ENCODE assay signal across 34 mouse cellular contexts in the genomic region with DNA sequence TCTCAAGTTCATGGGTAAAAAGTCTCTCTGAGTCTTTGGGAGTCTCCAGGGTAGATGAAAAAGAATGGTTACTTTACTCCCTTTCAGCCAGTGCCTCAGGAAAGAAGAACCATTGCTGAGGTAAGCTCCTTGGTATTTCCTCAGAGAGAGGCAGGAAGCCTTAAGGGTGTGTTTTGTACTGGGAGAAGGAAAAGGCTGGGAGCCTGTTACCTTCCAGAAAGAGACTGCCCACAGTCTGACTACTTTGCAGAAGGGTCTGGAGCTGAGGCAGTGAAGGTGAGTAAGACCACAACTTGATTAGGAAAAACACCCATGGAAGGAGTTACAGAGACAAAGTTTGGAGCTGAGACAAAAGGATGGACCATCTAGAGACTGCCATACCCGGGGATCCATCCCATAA. TPM values are rescaled to one million over a fixed set of nuclear protein-coding genes. Genes with fewer than 3 reads are reported as not detected.
DNase-seq lines count a peak whose midpoint lies in the region; ATAC-seq and TF ChIP-seq lines count a peak whose summit lies in the region.
"Had no signal": no experiment of that assay in that cellular context is flagged by ENCODE, and none has a peak within 500 bp of the region (broad histone marks: within the 10 kb centered on the region; RNA-seq: fewer than 3 reads in every experiment).

No protein-coding gene starts in this region.

- H3K27me3 ChIP-seq in heart, embryonic 10.5 days (ENCODE audit: insufficient read depth, poor library complexity, severe bottlenecking): no peaks in the 10 kb centered on the region
- no peaks in the 10 kb centered on the region for H3K27me3 ChIP-seq in kidney, adult 2 months (replicated peaks; ENCODE audit: control insufficient read depth, insufficient read depth, low read length)
- no peaks in the 10 kb centered on the region for H3K27me3 ChIP-seq in spleen, adult 2 months (ENCODE audit: control insufficient read depth, insufficient read depth, low read length)
- H3K27me3 ChIP-seq in midbrain, embryonic 10.5 days (ENCODE audit: low read depth, poor library complexity, severe bottlenecking): peaks cover 13% of the 10 kb centered on the region
- H3K27me3 ChIP-seq: liver, embryonic 12.5 days; midbrain, embryonic 15.5 days; neural tube, embryonic 15.5 days had no signal

- no peaks in the 10 kb centered on the region for H3K9me3 ChIP-seq in heart, embryonic 10.5 days
- no peaks in the 10 kb centered on the region for H3K9me3 ChIP-seq in midbrain, embryonic 10.5 days (replicated peaks)
- H3K9me3 ChIP-seq: G1E; hindbrain, embryonic 10.5 days; liver, embryonic 12.5 days; midbrain, embryonic 15.5 days; neural tube, embryonic 15.5 days had no signal

- DNase-seq in heart, adult 11 months: peak; percentile 96
- DNase-seq in heart, embryonic 10.5 days (ENCODE audit: low spot score): no peak
- DNase-seq in kidney, adult 2 months: peak; percentile 26
- DNase-seq in kidney, adult 11 months: no peak
- DNase-seq in spleen, adult 2 months (ENCODE audit: low read depth in 1 of 2, low spot score in 2 of 2): no peak
- DNase-seq in spleen, postnatal 36 days (ENCODE audit: low spot score in 2 of 2): no peak
- no peak for DNase-seq in midbrain, embryonic 10.5 days (ENCODE audit: low spot score)
- DNase-seq: adrenal gland, postnatal 10 days; cerebellum, adult 18-20 months; cerebellum, postnatal 10 days; gastrocnemius, postnatal 14 days; kidney, adult 8-10 months; kidney, postnatal 10 days; lung, adult 2 months; lung, postnatal 14 days; retina, postnatal 1 day; right cerebral cortex, postnatal 14 days; thymus, adult 18-20 months; thymus, postnatal 25 days had no signal

- no peak for TF ChIP-seq POLR2A in kidney, adult 2 months (IDR thresholded peaks at IDR 0.05; ENCODE audit: low read depth, low read length)
- TF ChIP-seq POLR2A in spleen, adult 2 months (IDR thresholded peaks at IDR 0.05; ENCODE audit: low read depth, low read length): no peak

- 50% methylated on average over 1 of the region's 1 CpGs for WGBS in heart, embryonic 10.5 days
- WGBS in kidney, adult 2 months: 76% methylated on average over 1 of the region's 1 CpGs
- 77% methylated on average over 1 of the region's 1 CpGs for WGBS in spleen, adult 2 months
- 75% methylated on average over 1 of the region's 1 CpGs for WGBS in midbrain, embryonic 10.5 days

- TF ChIP-seq CTCF in kidney, adult 2 months (conservative IDR thresholded peaks at IDR 0.05; ENCODE audit: insufficient read depth, insufficient read length, low read depth, low read length): no peak
- no peak for TF ChIP-seq CTCF in spleen, adult 2 months (IDR thresholded peaks at IDR 0.05; ENCODE audit: extremely low read depth, insufficient read depth, insufficient read length, insufficient replicate concordance)

- H3K27ac ChIP-seq in heart, embryonic 10.5 days: no peak overlapping the region
- H3K27ac ChIP-seq in kidney, adult 2 months (ENCODE audit: insufficient read depth, low read depth, low read length): peak overlapping the region; percentile 45
- H3K27ac ChIP-seq in spleen, adult 2 months (ENCODE audit: insufficient read depth, low read length): peak overlapping the region; percentile 70
- H3K27ac ChIP-seq in midbrain, embryonic 10.5 days (replicated peaks): no peak overlapping the region
- H3K27ac ChIP-seq: hindbrain, embryonic 10.5 days; liver, embryonic 12.5 days; midbrain, embryonic 15.5 days; neural tube, embryonic 15.5 days; stomach, postnatal 0 days had no signal

- H3K36me3 ChIP-seq in heart, embryonic 10.5 days: no peaks in the 10 kb centered on the region
- H3K36me3 ChIP-seq in kidney, adult 2 months (ENCODE audit: control insufficient read depth, insufficient read depth, low read length): no peaks in the 10 kb centered on the region
- no peaks in the 10 kb centered on the region for H3K36me3 ChIP-seq in spleen, adult 2 months (ENCODE audit: control insufficient read depth, insufficient read depth, low read length)
- H3K36me3 ChIP-seq in midbrain, embryonic 10.5 days: no peaks in the 10 kb centered on the region
- H3K36me3 ChIP-seq: G1E; hindbrain, embryonic 10.5 days; liver, embryonic 12.5 days; midbrain, embryonic 15.5 days; neural tube, embryonic 15.5 days had no signal

- no peak overlapping the region for H3K4me3 ChIP-seq in heart, embryonic 10.5 days
- no peak overlapping the region for H3K4me3 ChIP-seq in kidney, adult 2 months (ENCODE audit: insufficient read depth, low read depth, low read length)
- H3K4me3 ChIP-seq in spleen, adult 2 months (ENCODE audit: extremely low read depth, insufficient read depth, insufficient read length): no peak overlapping the region; the same call in 1 of the 2 replicates
- H3K4me3 ChIP-seq in midbrain, embryonic 10.5 days: no peak overlapping the region
- H3K4me3 ChIP-seq: erythroblast, embryonic 14.5 days; hindbrain, embryonic 10.5 days; liver, embryonic 12.5 days; midbrain, embryonic 15.5 days; neural tube, embryonic 15.5 days had no signal

- 0 out of 2 replicates have a peak, but pooled peaks cover 7% of the 10 kb centered on the region for H3K4me1 ChIP-seq in heart, embryonic 10.5 days
- peaks cover 5% of the 10 kb centered on the region for H3K4me1 ChIP-seq in kidney, adult 2 months (ENCODE audit: control insufficient read depth, insufficient read depth, low read length)
- peaks cover 28% of the 10 kb centered on the region; the same call in 1 of the 2 replicates for H3K4me1 ChIP-seq in spleen, adult 2 months (ENCODE audit: control insufficient read depth, insufficient read depth, insufficient read length)
- H3K4me1 ChIP-seq in midbrain, embryonic 10.5 days: peaks cover 6% of the 10 kb centered on the region; the same call in 1 of the 2 replicates
- H3K4me1 ChIP-seq: midbrain, embryonic 15.5 days had no signal

- ATAC-seq in frontal cortex, adult (ENCODE audit: low TSS enrichment): no peak
- ATAC-seq: forebrain, embryonic 16.5 days; hindbrain, embryonic 16.5 days; liver, embryonic 12.5 days; midbrain, embryonic 15.5 days; Patski had no signal

RNA-seq across cellular contexts. Expression of gene Ms4a18, which starts 30.7 kb away (rescaled TPM):
- not detected in 2 replicates for polyA plus RNA-seq in heart, embryonic 10.5 days (2016; fragmentation: Nextera tagmentation; extraction: Ambion mirVana)
- polyA plus RNA-seq in kidney, adult 2 months (2012; rRNA removed): not detected in 2 replicates
- polyA plus RNA-seq in spleen, adult 2 months (2012; rRNA removed): not detected in 2 replicates
- polyA plus RNA-seq in midbrain, embryonic 10.5 days (2016; fragmentation: Nextera tagmentation; extraction: Ambion mirVana): not detected in 2 replicates
- polyA plus RNA-seq: embryonic facial prominence, embryonic 14.5 days; erythroblast, embryonic 14.5 days; forebrain, embryonic 11.5 days; forebrain, embryonic 16.5 days; G1E; heart, postnatal 0 days; hindbrain, embryonic 10.5 days; hindbrain, embryonic 16.5 days; limb, embryonic 11.5 days; liver, embryonic 12.5 days; lung, adult 2 months; midbrain, embryonic 15.5 days; neural tube, embryonic 15.5 days; Patski; stomach, postnatal 0 days had no signal

RNA-seq across cellular contexts. Expression of gene Ms4a8a, which starts 32.4 kb away (rescaled TPM):
- polyA plus RNA-seq in heart, embryonic 10.5 days (2016; fragmentation: Nextera tagmentation; extraction: Ambion mirVana): not detected in 2 replicates
- 0.43 and 0.86 TPM in 2 replicates for polyA plus RNA-seq in kidney, adult 2 months (2012; rRNA removed)
- polyA plus RNA-seq in spleen, adult 2 months (2012; rRNA removed): 2.1 and 2.6 TPM in 2 replicates
- not detected in 2 replicates for polyA plus RNA-seq in midbrain, embryonic 10.5 days (2016; fragmentation: Nextera tagmentation; extraction: Ambion mirVana)
- polyA plus RNA-seq: embryonic facial prominence, embryonic 14.5 days; erythroblast, embryonic 14.5 days; forebrain, embryonic 11.5 days; forebrain, embryonic 16.5 days; G1E; heart, postnatal 0 days; hindbrain, embryonic 10.5 days; hindbrain, embryonic 16.5 days; limb, embryonic 11.5 days; liver, embryonic 12.5 days; midbrain, embryonic 15.5 days; neural tube, embryonic 15.5 days; Patski had no signal

RNA-seq across cellular contexts. Expression of gene Ms4a15, which starts 55.5 kb away (rescaled TPM):
- not detected in 2 replicates for polyA plus RNA-seq in heart, embryonic 10.5 days (2016; fragmentation: Nextera tagmentation; extraction: Ambion mirVana)
- not detected in 2 replicates for polyA plus RNA-seq in kidney, adult 2 months (2012; rRNA removed)
- polyA plus RNA-seq in spleen, adult 2 months (2012; rRNA removed): 0.06 and 0.35 TPM in 2 replicates
- polyA plus RNA-seq in midbrain, embryonic 10.5 days (2016; fragmentation: Nextera tagmentation; extraction: Ambion mirVana): not detected in 2 replicates
- polyA plus RNA-seq: embryonic facial prominence, embryonic 14.5 days; erythroblast, embryonic 14.5 days; forebrain, embryonic 11.5 days; heart, postnatal 0 days; hindbrain, embryonic 10.5 days; hindbrain, embryonic 16.5 days; limb, embryonic 11.5 days; liver, embryonic 12.5 days; midbrain, embryonic 15.5 days; neural tube, embryonic 15.5 days; Patski; stomach, postnatal 0 days had no signal

Comparison
In these comparisons a context has a peak if more than half of its experiments do, and no peak if none do; other contexts are left out.
1. DNase-seq: peak in heart, adult 11 months (single experiment) and kidney, adult 2 months (single experiment); none in heart, embryonic 10.5 days (single experiment), kidney, adult 11 months (single experiment), spleen, adult 2 months (0 of 2), spleen, postnatal 36 days (0 of 2) and midbrain, embryonic 10.5 days (single experiment).
2. H3K27ac ChIP-seq: peak in kidney, adult 2 months (single experiment) and spleen, adult 2 months (single experiment); none in heart, embryonic 10.5 days (single experiment) and midbrain, embryonic 10.5 days (single experiment).